Mouse (Mus musculus): ENCODE measurements around the gene Wdfy1. TPM values are rescaled to one million over a fixed set of nuclear protein-coding genes. Genes with fewer than 3 reads are reported as not detected.
A peak's percentile ranks its signal among the peaks of the same experiment; 100 is the strongest.

Wdfy1 gene
- 69.8 and 75.5 TPM in 2 replicates for polyA plus RNA-seq (2014; fragmentation: Nextera tagmentation; extraction: Ambion mirVana)

GRCm38 (mm10) chr1:79775927-79776458, at the start of gene Wdfy1, which contains the start of gene Mrpl44:
Gene Wdfy1, minus strand, starts transcription at chr1:79776143.
Gene Mrpl44, plus strand, starts transcription at chr1:79776018.
- H3K36me3 ChIP-seq (ENCODE audit: control insufficient read depth, insufficient read depth, low read length) = peaks cover 32% of the 10 kb centered on the region
- peak within 1 kb of the TSS; percentile 95 for H3K9ac ChIP-seq (ENCODE audit: low read length)
- peak within 1 kb of the TSS; percentile 77 for H3K4me3 ChIP-seq (ENCODE audit: low read depth, low read length)
- H3K27me3 ChIP-seq (replicated peaks; ENCODE audit: control insufficient read depth, insufficient read depth, low read length) = no peaks in the 10 kb centered on the region
- DNase-seq (ENCODE audit: low spot score) = peak; percentile 97
- under 1% methylated on average over 38 of the region's 38 CpGs for WGBS
- ATAC-seq = peak; percentile 100
- H3K27ac ChIP-seq (ENCODE audit: low read depth, low read length) = peak within 1 kb of the TSS; percentile 91
- no peaks in the 10 kb centered on the region for H3K9me3 ChIP-seq (replicated peaks; ENCODE audit: control insufficient read depth, low read length)
- 0 out of 2 replicates have a peak, but pooled peaks cover 2% of the 10 kb centered on the region for H3K4me1 ChIP-seq (ENCODE audit: control insufficient read depth, insufficient read depth, low read length)
- peak within 1 kb of the TSS; percentile 63 for H3K4me2 ChIP-seq (ENCODE audit: low read length)

DNA sequence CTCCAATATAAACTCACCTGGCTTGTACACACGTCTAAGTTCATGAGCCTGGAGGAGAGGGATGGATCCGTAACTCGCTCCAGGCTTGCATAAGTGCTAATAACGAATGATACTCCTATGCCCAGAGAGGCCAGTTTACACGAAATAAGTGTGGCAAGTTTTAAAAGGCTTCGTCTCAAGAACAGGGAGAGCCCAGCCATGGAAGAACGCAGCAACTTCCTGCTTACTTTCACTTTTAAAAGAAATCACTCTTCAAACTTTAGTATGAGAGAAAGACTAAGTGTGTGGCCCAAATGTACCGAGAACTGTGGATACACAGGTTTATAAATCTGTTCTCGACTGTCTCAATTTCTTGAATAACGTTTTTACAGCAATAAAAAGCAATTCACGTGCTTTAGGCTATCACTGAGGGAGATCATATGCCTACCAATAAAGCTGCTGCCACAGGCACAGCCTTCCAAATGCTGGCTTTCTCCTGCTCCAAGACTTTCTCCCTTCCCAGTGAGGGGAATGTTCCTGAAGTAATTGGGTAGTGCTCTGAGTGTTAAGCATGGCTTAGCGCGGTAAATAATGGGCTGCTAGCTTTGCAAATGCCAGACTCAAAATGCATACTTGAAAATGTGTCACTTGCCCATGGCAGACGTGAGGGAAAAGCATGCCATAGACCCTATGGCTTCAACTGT, 48.1 kb upstream of the Wdfy1 start:
- no peak overlapping the region for H3K27ac ChIP-seq (ENCODE audit: low read depth, low read length)
- DNase-seq (ENCODE audit: low spot score) (no peak), ATAC-seq (no peak)
- H3K4me3 ChIP-seq (ENCODE audit: low read depth, low read length) = no peak overlapping the region
- WGBS = 75% methylated on average over 14 of the region's 14 CpGs
- H3K9ac ChIP-seq (ENCODE audit: low read length) = no peak overlapping the region
- no peak overlapping the region for H3K4me2 ChIP-seq (ENCODE audit: low read length)
- no peaks in the 10 kb centered on the region for H3K9me3 ChIP-seq (replicated peaks; ENCODE audit: control insufficient read depth, low read length)
- no peaks in the 10 kb centered on the region for H3K4me1 ChIP-seq (ENCODE audit: control insufficient read depth, insufficient read depth, low read length)
- H3K36me3 ChIP-seq (ENCODE audit: control insufficient read depth, insufficient read depth, low read length) = no peaks in the 10 kb centered on the region
- no peaks in the 10 kb centered on the region for H3K27me3 ChIP-seq (replicated peaks; ENCODE audit: control insufficient read depth, insufficient read depth, low read length)

GRCm38 (mm10) chr1:79822806-79823525, 47.0 kb upstream of the Wdfy1 start:
- DNase-seq (ENCODE audit: low spot score) = no peak
- Histone ChIP-seq H3K4me3 (ENCODE audit: low read depth, low read length) (no peak overlapping the region), H3K9me3 (replicated peaks; ENCODE audit: control insufficient read depth, low read length) (no peaks in the 10 kb centered on the region)

GRCm38 (mm10) chr1:79819296-79819879, 43.4 kb upstream of the Wdfy1 start:
- WGBS = 87% methylated on average over 11 of the region's 11 CpGs
- no peaks in the 10 kb centered on the region for H3K9me3 ChIP-seq (replicated peaks; ENCODE audit: control insufficient read depth, low read length)
- H3K4me2 ChIP-seq (ENCODE audit: low read length) = no peak overlapping the region
- DNase-seq (ENCODE audit: low spot score) = no peak
- no peak for ATAC-seq
- no peak overlapping the region for H3K4me3 ChIP-seq (ENCODE audit: low read depth, low read length)
- H3K36me3 ChIP-seq (ENCODE audit: control insufficient read depth, insufficient read depth, low read length) = no peaks in the 10 kb centered on the region
- H3K4me1 ChIP-seq (ENCODE audit: control insufficient read depth, insufficient read depth, low read length) = no peaks in the 10 kb centered on the region
- H3K27me3 ChIP-seq (replicated peaks; ENCODE audit: control insufficient read depth, insufficient read depth, low read length) = no peaks in the 10 kb centered on the region
- H3K27ac ChIP-seq (ENCODE audit: low read depth, low read length) = no peak overlapping the region
- no peak overlapping the region for H3K9ac ChIP-seq (ENCODE audit: low read length)

More at GRCm38 (mm10) chr1:79822806-79823525, 47.0 kb upstream of the Wdfy1 start:
- Histone ChIP-seq H3K27ac (ENCODE audit: low read depth, low read length) (no peak overlapping the region), H3K4me1 (ENCODE audit: control insufficient read depth, insufficient read depth, low read length) (no peaks in the 10 kb centered on the region), H3K9ac (ENCODE audit: low read length) (no peak overlapping the region), H3K4me2 (ENCODE audit: low read length) (no peak overlapping the region), H3K27me3 (replicated peaks; ENCODE audit: control insufficient read depth, insufficient read depth, low read length) (no peaks in the 10 kb centered on the region), H3K36me3 (ENCODE audit: control insufficient read depth, insufficient read depth, low read length) (no peaks in the 10 kb centered on the region)
- ATAC-seq = no peak
- 79% methylated on average over 13 of the region's 13 CpGs for WGBS

GRCm38 (mm10) chr1:79815446-79815845, 39.5 kb upstream of the Wdfy1 start:
- no peaks in the 10 kb centered on the region for H3K36me3 ChIP-seq (ENCODE audit: control insufficient read depth, insufficient read depth, low read length)

GRCm38 (mm10) chr1:79809447-79809846, 33.5 kb upstream of the Wdfy1 start:
- WGBS = 87% methylated on average over 3 of the region's 3 CpGs

More at GRCm38 (mm10) chr1:79815446-79815845, 39.5 kb upstream of the Wdfy1 start:
- WGBS = 92% methylated on average over 3 of the region's 3 CpGs
- DNase-seq (ENCODE audit: low spot score) = no peak
- H3K4me3 ChIP-seq (ENCODE audit: low read depth, low read length) = no peak overlapping the region
- H3K27me3 ChIP-seq (replicated peaks; ENCODE audit: control insufficient read depth, insufficient read depth, low read length) = no peaks in the 10 kb centered on the region
- H3K9ac ChIP-seq (ENCODE audit: low read length) = no peak overlapping the region
- H3K9me3 ChIP-seq (replicated peaks; ENCODE audit: control insufficient read depth, low read length) = no peaks in the 10 kb centered on the region
- ATAC-seq = no peak
- H3K4me1 ChIP-seq (ENCODE audit: control insufficient read depth, insufficient read depth, low read length) = no peaks in the 10 kb centered on the region
- no peak overlapping the region for H3K27ac ChIP-seq (ENCODE audit: low read depth, low read length)
- H3K4me2 ChIP-seq (ENCODE audit: low read length) = no peak overlapping the region

GRCm38 (mm10) chr1:79806865-79807264, 30.9 kb upstream of the Wdfy1 start:
- no peaks in the 10 kb centered on the region for H3K36me3 ChIP-seq (ENCODE audit: control insufficient read depth, insufficient read depth, low read length)
- H3K4me2 ChIP-seq (ENCODE audit: low read length) = no peak overlapping the region
- DNase-seq (ENCODE audit: low spot score) (peak; percentile 38), ATAC-seq (no peak)
- no peaks in the 10 kb centered on the region for H3K4me1 ChIP-seq (ENCODE audit: control insufficient read depth, insufficient read depth, low read length)
- no peak overlapping the region for H3K9ac ChIP-seq (ENCODE audit: low read length)
- no peaks in the 10 kb centered on the region for H3K27me3 ChIP-seq (replicated peaks; ENCODE audit: control insufficient read depth, insufficient read depth, low read length)
- H3K9me3 ChIP-seq (replicated peaks; ENCODE audit: control insufficient read depth, low read length) = no peaks in the 10 kb centered on the region
- WGBS = 71% methylated on average over 5 of the region's 5 CpGs
- H3K4me3 ChIP-seq (ENCODE audit: low read depth, low read length) = no peak overlapping the region
- no peak overlapping the region for H3K27ac ChIP-seq (ENCODE audit: low read depth, low read length)

More at GRCm38 (mm10) chr1:79809447-79809846, 33.5 kb upstream of the Wdfy1 start:
- no peak for ATAC-seq
- no peaks in the 10 kb centered on the region for H3K27me3 ChIP-seq (replicated peaks; ENCODE audit: control insufficient read depth, insufficient read depth, low read length)
- no peak overlapping the region for H3K4me3 ChIP-seq (ENCODE audit: low read depth, low read length)
- no peak for DNase-seq (ENCODE audit: low spot score)
- no peak overlapping the region for H3K9ac ChIP-seq (ENCODE audit: low read length)
- no peaks in the 10 kb centered on the region for H3K4me1 ChIP-seq (ENCODE audit: control insufficient read depth, insufficient read depth, low read length)
- H3K36me3 ChIP-seq (ENCODE audit: control insufficient read depth, insufficient read depth, low read length) = no peaks in the 10 kb centered on the region
- H3K4me2 ChIP-seq (ENCODE audit: low read length) = no peak overlapping the region
- no peaks in the 10 kb centered on the region for H3K9me3 ChIP-seq (replicated peaks; ENCODE audit: control insufficient read depth, low read length)
- no peak overlapping the region for H3K27ac ChIP-seq (ENCODE audit: low read depth, low read length)

DNA sequence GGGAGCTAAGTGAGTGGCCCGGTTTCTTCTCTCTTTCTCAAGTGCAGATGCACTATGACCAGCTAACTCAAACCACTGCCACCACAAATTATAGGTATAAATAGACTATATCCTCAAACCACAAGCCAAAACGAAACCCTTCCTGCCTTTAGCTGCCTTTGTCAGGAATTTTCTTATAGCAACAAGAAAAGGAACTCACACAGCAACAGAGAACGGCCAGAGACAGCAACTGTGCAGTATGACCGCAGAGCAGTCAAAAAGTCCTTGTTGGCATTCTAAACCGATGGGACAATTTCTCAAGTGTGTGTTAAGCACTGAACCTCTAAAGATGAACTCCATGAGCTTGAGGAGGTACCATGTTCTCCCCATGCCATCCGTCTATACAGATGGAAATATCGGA, 27.7 kb upstream of the Wdfy1 start:
- Histone ChIP-seq H3K4me2 (ENCODE audit: low read length) (no peak overlapping the region), H3K4me3 (ENCODE audit: low read depth, low read length) (no peak overlapping the region), H3K27me3 (replicated peaks; ENCODE audit: control insufficient read depth, insufficient read depth, low read length) (no peaks in the 10 kb centered on the region), H3K27ac (ENCODE audit: low read depth, low read length) (no peak overlapping the region), H3K36me3 (ENCODE audit: control insufficient read depth, insufficient read depth, low read length) (no peaks in the 10 kb centered on the region), H3K9me3 (replicated peaks; ENCODE audit: control insufficient read depth, low read length) (no peaks in the 10 kb centered on the region), H3K4me1 (ENCODE audit: control insufficient read depth, insufficient read depth, low read length) (no peaks in the 10 kb centered on the region), H3K9ac (ENCODE audit: low read length) (no peak overlapping the region)
- no peak for ATAC-seq
- no peak for DNase-seq (ENCODE audit: low spot score)
- 84% methylated on average over 7 of the region's 7 CpGs for WGBS
